Mouse (Mus musculus) lung, postnatal 0 days (tissue): ENCODE measurements around the gene Tnik.

Experiments
- CTCF ChIP-seq: IDR thresholded peaks from 2 replicates; pipeline ENCODE4 v1.5.1; 2016; ENCODE audit warnings: antibody characterized with exemption, mild to moderate bottlenecking
- EP300 ChIP-seq: IDR thresholded peaks from 2 replicates; pipeline ENCODE4 v1.6.1; 2016; ENCODE audit warnings: antibody characterized with exemption, mild to moderate bottlenecking, control low read depth

GRCm38 (mm10) chr3:28348746-28349145 is 85.7 kb downstream of the Tnik start:
- no peak for TF ChIP-seq CTCF
- TF ChIP-seq EP300, result no peak
